Mouse (Mus musculus) spleen, adult 2 months (tissue): ENCODE measurements at regions not wholly inside any gene's neighbourhood (a gene's known extent, or its start where the extent isn't known, plus 50 kb on each side); places are given as distances from the start of the nearest gene placed in this dataset.
"Not testable (repeated sequence)": the region's sequence is repeated elsewhere in the genome, so short reads cannot be mapped to it uniquely, and the experiment has no call there.

ENCODE experiments used
- DNase-seq, 2 experiments: peaks; one replicate each; pipeline versions ENCODE4 v3.0.0 to v3.0.0-alpha.2; 2012 to 2021; ENCODE audit warnings: low spot score in 2 of 2, low read depth in 1 of 2
- H3K27ac ChIP-seq: fragments of 200-500 bp; 2 replicates; pipeline ENCODE4 v1.5.1; 2012; ENCODE audit warnings: low read length, inconsistent platforms; ENCODE audit not compliant: insufficient read depth
- H3K27me3 ChIP-seq: fragments of 200-500 bp; 2 replicates; pipeline ENCODE4 v1.6.1; 2012; ENCODE audit warnings: mild to moderate bottlenecking, moderate library complexity, low read length, inconsistent platforms; ENCODE audit not compliant: control insufficient read depth, insufficient read depth
- H3K36me3 ChIP-seq: fragments of 200-500 bp; 2 replicates; pipeline ENCODE4 v1.6.1; 2012; ENCODE audit warnings: mild to moderate bottlenecking, low read length, inconsistent platforms; ENCODE audit not compliant: control insufficient read depth, insufficient read depth
- H3K4me1 ChIP-seq: fragments of 200-500 bp; 2 replicates; pipeline ENCODE4 v1.6.1; 2011; ENCODE audit warnings: inconsistent platforms; ENCODE audit not compliant: control insufficient read depth, insufficient read depth, insufficient read length
- H3K4me3 ChIP-seq: fragments of 200-500 bp; 2 replicates; pipeline ENCODE4 v1.5.1; 2011; ENCODE audit warnings: mild to moderate bottlenecking, inconsistent platforms; ENCODE audit not compliant: insufficient read depth, insufficient read length; ENCODE audit errors: extremely low read depth
- CTCF ChIP-seq: fragments of 200-500 bp; IDR thresholded peaks from 2 replicates; pipeline ENCODE4 v1.5.1; 2011; ENCODE audit warnings: mild to moderate bottlenecking, inconsistent platforms; ENCODE audit not compliant: insufficient read depth, insufficient read length, insufficient replicate concordance; ENCODE audit errors: extremely low read depth
- POLR2A ChIP-seq: fragments of 200-500 bp; IDR thresholded peaks from 2 replicates; pipeline ENCODE4 v1.6.1; 2011; ENCODE audit warnings: low read depth, low read length, inconsistent platforms
- WGBS: fragments of 180-500 bp; shearing (Covaris S2); methylation state at CpG from one replicate; pipeline ENCODE4 v1.1.7; 2018; 5-methylcytosine and 5-hydroxymethylcytosine counted together

DNA sequence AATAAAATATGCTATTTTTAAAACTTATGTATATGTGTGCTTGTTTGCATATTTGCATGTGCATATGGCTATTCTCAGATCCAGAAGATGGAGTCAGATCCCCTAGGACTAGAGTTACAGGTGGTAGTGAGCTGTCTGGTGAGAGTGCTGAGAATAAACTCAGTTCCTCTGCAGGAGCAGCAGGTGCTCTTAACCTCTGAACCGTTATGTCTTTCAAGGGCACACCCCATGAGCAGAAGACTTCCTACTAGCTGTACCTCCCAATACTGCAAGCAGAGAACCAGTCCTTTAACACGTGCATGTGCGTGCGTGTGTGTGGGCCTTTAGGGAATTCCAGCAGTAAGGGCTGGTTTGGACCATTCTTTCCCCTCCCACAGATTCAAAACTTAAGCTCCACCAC is 85.9 kb upstream of the Akt3 start:
- H3K27me3 ChIP-seq = no peaks in the 10 kb centered on the region
- H3K4me3 ChIP-seq = no peak overlapping the region
- H3K27ac ChIP-seq = no peak overlapping the region
- no peaks in the 10 kb centered on the region for H3K36me3 ChIP-seq
- DNase-seq = peak in 1 of 2 experiments; percentile 25
- TF ChIP-seq POLR2A (no peak), CTCF (no peak)
- peaks cover 17% of the 10 kb centered on the region for H3K4me1 ChIP-seq
- WGBS = 30% methylated on average over 4 of the region's 4 CpGs

DNA sequence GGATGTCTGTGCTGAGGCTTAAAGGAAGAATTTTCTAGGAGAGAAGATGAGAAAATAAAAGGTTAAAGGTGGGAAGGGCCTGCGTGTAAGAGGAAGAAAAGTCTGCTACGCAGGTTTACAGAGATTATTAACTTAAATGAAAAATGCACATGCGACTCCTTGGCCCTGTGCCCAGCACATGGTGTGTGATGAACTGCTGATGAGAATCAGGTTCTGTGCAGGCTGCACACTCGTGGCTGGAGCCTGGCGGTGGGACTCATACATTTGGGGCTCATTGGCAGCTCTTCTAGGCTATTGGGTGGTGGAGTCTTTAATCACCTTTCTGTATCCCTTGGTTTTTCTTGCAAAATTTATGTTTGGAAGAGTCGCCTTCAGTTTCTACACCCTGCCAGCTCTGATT is 85.1 kb upstream of the Akt3 start:
- WGBS = 23% methylated on average over 6 of the region's 6 CpGs
- H3K4me3 ChIP-seq = no peak overlapping the region
- H3K4me1 ChIP-seq = peaks cover 17% of the 10 kb centered on the region
- TF ChIP-seq CTCF = no peak
- no peak for TF ChIP-seq POLR2A
- no peaks in the 10 kb centered on the region for H3K27me3 ChIP-seq
- H3K36me3 ChIP-seq = no peaks in the 10 kb centered on the region
- DNase-seq = no peak
- H3K27ac ChIP-seq = no peak overlapping the region

DNA sequence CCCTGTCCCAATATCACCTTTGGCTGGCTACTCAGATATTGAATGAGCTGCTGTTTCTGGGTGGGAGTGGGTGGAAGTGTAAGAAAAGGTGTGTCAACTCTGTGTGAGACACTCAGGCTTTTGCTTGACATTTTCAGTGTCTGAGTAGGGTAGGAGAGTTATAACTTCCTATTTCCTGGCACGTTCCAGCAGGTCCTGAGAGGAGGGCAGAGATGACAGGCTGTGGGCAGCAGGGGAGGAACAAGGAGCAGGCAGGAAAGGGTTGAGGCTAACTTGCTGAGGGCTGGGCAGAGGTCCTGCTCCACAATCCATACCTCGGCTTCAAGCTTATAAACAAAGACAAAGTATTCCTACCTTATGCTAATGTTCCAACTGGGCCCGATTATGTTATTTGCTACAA is 82.2 kb upstream of the Akt3 start:
- DNase-seq = no peak
- no peak overlapping the region for H3K27ac ChIP-seq
- no peak overlapping the region for H3K4me3 ChIP-seq
- no peaks in the 10 kb centered on the region for H3K36me3 ChIP-seq
- peaks cover 12% of the 10 kb centered on the region for H3K4me1 ChIP-seq
- WGBS = 56% methylated on average over 3 of the region's 3 CpGs
- TF ChIP-seq CTCF (no peak), POLR2A (no peak)
- no peaks in the 10 kb centered on the region for H3K27me3 ChIP-seq

DNA sequence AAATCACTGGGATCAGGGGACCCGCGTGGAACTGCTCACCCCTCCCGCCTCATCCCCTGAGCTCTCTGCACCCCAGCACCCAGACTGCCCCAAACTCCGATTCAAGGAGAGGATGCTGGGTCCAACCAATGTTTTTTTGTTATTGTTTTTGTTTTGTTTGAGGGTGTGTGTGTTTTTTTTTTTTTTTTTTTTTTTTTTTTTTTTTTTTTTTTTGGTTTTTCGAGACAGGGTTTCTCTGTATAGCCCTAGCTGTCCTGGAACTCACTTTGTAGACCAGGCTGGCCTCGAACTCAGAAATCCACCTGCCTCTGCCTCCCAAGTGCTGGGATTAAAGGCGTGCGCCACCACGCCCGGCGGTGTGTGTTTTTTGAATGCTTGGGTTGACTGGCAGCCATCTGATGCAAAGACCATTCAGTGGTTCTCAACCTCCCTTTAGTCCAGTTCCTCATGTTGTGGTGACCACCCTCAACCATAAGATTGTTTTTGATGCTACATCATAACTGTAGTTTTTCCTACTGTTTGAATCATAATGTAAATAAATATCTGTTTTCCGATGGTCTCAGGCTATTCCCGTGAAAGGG is 81.3 kb upstream of the Akt3 start:
- not testable (repeated sequence) for H3K27me3 ChIP-seq, H3K36me3 ChIP-seq, DNase-seq, H3K4me1 ChIP-seq
- peak overlapping the region; percentile 45; the same call in 1 of the 2 replicates for H3K27ac ChIP-seq
- H3K4me3 ChIP-seq = peak overlapping the region; percentile 61
- 73% methylated on average over 12 of the region's 13 CpGs for WGBS

DNA sequence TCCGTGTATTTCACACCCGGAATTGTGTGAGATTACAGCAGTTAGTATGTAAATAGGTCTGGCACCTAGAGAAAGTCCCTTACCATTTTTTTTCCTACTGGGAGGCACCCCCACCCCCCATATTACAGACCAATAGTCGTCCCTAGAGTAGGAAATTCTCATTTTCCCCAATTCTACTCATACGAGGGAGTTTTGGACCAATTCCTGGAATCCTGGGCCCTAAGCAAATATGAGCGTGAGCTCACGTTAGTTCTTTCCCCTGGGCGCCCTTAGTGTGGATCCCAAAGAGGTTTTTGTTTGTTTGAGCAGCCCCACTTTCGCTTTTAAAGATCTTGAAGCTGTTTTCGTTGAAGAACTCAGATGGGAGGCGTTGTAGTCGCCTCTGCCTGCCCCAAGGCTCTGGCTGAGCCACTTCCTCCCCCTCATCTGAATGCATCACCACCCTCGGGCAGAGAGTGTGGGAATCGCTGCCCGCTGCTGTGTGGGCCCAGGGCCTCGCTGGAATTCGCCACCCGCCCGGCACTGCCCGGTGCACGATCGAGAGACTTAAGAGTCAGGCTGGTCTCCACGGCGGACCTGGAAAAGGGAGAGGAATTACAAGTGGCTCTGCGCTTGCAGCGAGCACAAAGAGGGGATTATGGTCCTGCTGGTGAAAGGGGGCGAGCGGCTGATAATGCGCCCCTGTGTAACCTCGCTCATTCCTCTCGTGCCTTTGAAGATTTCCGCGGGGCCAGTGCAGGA is 80.6 kb upstream of the Akt3 start:
- Histone ChIP-seq H3K27me3 (no peaks in the 10 kb centered on the region), H3K36me3 (no peaks in the 10 kb centered on the region), H3K27ac (peak overlapping the region; percentile 45), H3K4me1 (peaks cover 4% of the 10 kb centered on the region; the same call in 1 of the 2 replicates), H3K4me3 (peak overlapping the region; percentile 61)
- WGBS = 8% methylated on average over 32 of the region's 32 CpGs
- TF ChIP-seq POLR2A (no peak), CTCF (no peak)
- DNase-seq = peak in 1 of 2 experiments; percentile 40

DNA sequence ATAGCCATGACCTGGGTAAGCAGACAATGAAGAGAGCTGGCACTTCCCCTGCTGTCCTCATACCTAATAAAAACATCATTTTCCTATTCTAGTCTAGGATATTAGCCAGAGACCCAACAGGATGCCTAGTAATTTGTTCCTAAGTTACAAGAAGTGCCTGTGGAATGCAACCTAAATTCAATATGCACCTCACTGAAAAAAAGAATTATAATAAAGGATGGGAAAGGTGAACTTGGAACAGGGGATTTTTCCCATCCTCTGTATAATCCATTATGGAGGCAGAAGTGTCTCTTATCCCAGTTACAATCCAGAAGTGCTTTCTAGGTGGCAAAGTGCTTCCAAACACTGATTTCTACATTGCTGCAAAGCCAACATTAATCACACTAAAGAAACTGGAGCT is 79.8 kb upstream of the Akt3 start:
- TF ChIP-seq CTCF (no peak), POLR2A (no peak)
- no peak overlapping the region for H3K4me3 ChIP-seq
- H3K27ac ChIP-seq = no peak overlapping the region
- peaks cover 2% of the 10 kb centered on the region for H3K4me1 ChIP-seq
- no peak for DNase-seq
- no peaks in the 10 kb centered on the region for H3K36me3 ChIP-seq
- no peaks in the 10 kb centered on the region for H3K27me3 ChIP-seq

DNA sequence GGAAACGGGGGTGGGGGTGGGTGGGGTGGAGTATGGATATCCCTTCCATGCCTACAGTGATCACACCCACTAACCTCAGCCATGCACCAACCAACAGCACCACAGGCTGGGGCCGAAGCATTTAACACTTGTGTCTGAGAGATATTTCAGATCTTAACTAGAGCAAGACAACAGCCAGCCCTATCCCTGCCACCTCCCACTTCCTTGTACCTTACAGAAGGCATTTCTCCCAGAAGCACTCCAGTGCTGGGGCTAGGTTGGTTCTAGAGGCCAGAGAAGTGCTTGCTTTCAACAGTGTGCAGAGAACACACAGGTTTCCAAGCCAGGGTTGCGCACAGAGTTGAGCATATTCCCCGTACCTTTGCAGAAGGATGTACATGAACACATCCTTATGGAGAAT is 79.1 kb upstream of the Akt3 start:
- Histone ChIP-seq H3K4me3 (no peak overlapping the region), H3K36me3 (no peaks in the 10 kb centered on the region), H3K27me3 (no peaks in the 10 kb centered on the region), H3K27ac (no peak overlapping the region), H3K4me1 (peaks cover 2% of the 10 kb centered on the region)
- TF ChIP-seq POLR2A (no peak), CTCF (no peak)
- WGBS = 90% methylated on average over 4 of the region's 4 CpGs
- DNase-seq = no peak

DNA sequence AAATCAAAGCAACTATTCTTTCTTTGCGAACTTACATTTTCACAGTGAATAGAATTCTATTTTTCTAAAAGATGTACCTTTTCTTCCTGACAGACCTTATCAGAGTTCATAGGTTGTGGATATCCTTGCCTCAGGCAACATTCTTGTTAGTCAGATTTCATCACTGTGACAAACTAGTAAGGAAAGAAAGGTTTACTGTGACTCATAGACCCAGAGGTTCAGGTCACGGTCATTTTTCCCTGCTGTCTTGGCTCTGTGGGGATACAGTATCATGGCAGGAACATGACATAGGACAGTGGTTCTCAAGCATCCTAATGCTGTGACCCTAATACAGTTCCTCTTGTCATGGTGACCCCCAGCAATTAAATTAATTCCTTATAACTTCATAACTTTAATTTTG is 78.4 kb upstream of the Akt3 start:
- H3K27me3 ChIP-seq = no peaks in the 10 kb centered on the region
- H3K4me1 ChIP-seq = peaks cover 2% of the 10 kb centered on the region
- no peak overlapping the region for H3K27ac ChIP-seq
- no peaks in the 10 kb centered on the region for H3K36me3 ChIP-seq
- 95% methylated on average over 2 of the region's 2 CpGs for WGBS
- no peak overlapping the region for H3K4me3 ChIP-seq
- no peak for TF ChIP-seq POLR2A
- TF ChIP-seq CTCF = no peak
- DNase-seq = no peak
